Mouse (Mus musculus) kidney, adult 2 months (tissue): ENCODE measurements at regions not wholly inside any gene's neighbourhood (a gene's known extent, or its start where the extent isn't known, plus 50 kb on each side); places are given as distances from the start of the nearest gene placed in this dataset.
"Not testable (repeated sequence)": the region's sequence is repeated elsewhere in the genome, so short reads cannot be mapped to it uniquely, and the experiment has no call there.

ENCODE experiments used
- DNase-seq: peaks from one replicate; pipeline ENCODE4 v3.0.0; 2021
- H3K27ac ChIP-seq: fragments of 200-500 bp; 2 replicates; pipeline ENCODE4 v1.5.1; 2012; ENCODE audit warnings: low read depth, low read length, control low read depth, inconsistent platforms; ENCODE audit not compliant: insufficient read depth
- H3K27me3 ChIP-seq: fragments of 200-500 bp; replicated peaks from 2 replicates; pipeline ENCODE4 v1.6.1; 2012; ENCODE audit warnings: mild to moderate bottlenecking, moderate library complexity, low read length, inconsistent platforms; ENCODE audit not compliant: control insufficient read depth, insufficient read depth
- H3K36me3 ChIP-seq: fragments of 200-500 bp; 2 replicates; pipeline ENCODE4 v1.6.1; 2012; ENCODE audit warnings: mild to moderate bottlenecking, moderate library complexity, low read length, inconsistent platforms; ENCODE audit not compliant: control insufficient read depth, insufficient read depth
- H3K4me1 ChIP-seq: fragments of 200-500 bp; 2 replicates; pipeline ENCODE4 v1.6.1; 2011; ENCODE audit warnings: low read length; ENCODE audit not compliant: control insufficient read depth, insufficient read depth
- H3K4me3 ChIP-seq: fragments of 200-500 bp; 2 replicates; pipeline ENCODE4 v1.5.1; 2011; ENCODE audit warnings: mild to moderate bottlenecking, low read depth, low read length, control low read depth; ENCODE audit not compliant: insufficient read depth
- CTCF ChIP-seq: fragments of 200-500 bp; conservative IDR thresholded peaks from 2 replicates; pipeline ENCODE4 v1.5.1; 2011; ENCODE audit warnings: low read depth, mild to moderate bottlenecking, control low read depth, low read length, moderate library complexity, mixed read lengths; ENCODE audit not compliant: insufficient read depth, insufficient read length
- POLR2A ChIP-seq: fragments of 200-500 bp; IDR thresholded peaks from one replicate; pipeline ENCODE4 v1.6.1; 2011; ENCODE audit warnings: low read depth, low read length, control low read depth
- WGBS: fragments of 180-500 bp; shearing (Covaris S2); methylation state at CpG from one replicate; pipeline ENCODE4 v1.1.7; 2018; 5-methylcytosine and 5-hydroxymethylcytosine counted together

DNA sequence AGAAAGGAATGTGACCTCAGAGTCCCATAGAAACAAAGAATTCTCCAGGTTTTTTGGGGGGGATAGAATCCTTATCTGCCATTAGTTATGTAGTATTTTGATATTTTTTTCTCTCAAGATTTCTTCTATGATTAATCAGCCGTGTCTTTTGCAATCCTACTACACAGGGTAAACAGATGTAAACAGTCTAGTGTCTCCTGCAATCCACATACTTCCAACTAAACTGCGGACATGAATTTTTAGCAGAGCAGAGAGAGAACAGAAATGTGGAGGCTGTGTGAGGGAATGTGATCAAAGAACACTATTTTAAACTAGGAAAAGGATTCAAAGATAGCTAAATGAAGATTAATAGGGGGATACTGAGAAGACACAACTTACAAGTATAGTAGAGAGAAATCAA is 1026.2 kb downstream of the Adgrl3 start:
- no peak for DNase-seq
- Histone ChIP-seq H3K27ac (no peak overlapping the region), H3K4me3 (no peak overlapping the region), H3K36me3 (no peaks in the 10 kb centered on the region), H3K4me1 (no peaks in the 10 kb centered on the region), H3K27me3 (no peaks in the 10 kb centered on the region)
- TF ChIP-seq CTCF (no peak), POLR2A (no peak)
- WGBS, result 70% methylated on average over 2 of the region's 2 CpGs

DNA sequence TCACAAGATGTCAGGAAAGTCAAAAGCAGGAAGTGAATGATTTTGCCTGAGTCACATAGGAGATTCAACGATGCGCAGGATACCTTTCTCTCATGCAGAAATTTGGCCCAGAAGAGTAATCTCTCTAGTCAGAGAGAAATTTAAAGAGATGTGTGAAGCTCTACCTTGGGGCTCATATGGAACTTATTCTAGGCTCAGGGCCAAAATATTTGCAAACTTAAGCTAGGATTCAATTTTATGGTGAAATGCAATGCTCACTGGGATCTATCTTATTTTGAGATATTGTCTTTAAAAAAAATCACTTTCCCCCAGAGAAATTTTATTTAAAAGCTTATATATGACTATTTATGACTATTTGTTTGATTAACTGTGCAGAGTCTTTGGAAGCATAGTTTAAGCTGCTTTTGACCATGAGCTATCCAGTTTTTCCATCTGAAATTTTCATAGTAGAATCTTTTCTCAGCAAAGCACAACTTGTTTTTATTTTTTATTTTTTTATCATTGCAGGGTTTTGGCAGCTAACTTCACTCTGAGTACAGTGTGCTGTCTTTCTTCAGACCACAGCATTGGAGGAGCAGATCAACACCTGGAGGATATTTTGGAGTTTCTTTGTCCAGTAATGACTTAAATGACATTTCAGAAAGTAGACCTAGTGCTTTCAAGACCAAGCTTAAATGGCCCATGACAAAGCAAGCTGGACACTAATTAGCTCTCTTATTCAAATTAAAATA is 1039.3 kb downstream of the Adgrl3 start:
- H3K4me1 ChIP-seq, result no peaks in the 10 kb centered on the region
- H3K4me3 ChIP-seq, result no peak overlapping the region
- no peaks in the 10 kb centered on the region for H3K27me3 ChIP-seq
- no peak for DNase-seq
- TF ChIP-seq POLR2A, result no peak
- TF ChIP-seq CTCF, result no peak
- WGBS, result 87% methylated on average over 2 of the region's 2 CpGs
- no peaks in the 10 kb centered on the region for H3K36me3 ChIP-seq
- no peak overlapping the region for H3K27ac ChIP-seq

DNA sequence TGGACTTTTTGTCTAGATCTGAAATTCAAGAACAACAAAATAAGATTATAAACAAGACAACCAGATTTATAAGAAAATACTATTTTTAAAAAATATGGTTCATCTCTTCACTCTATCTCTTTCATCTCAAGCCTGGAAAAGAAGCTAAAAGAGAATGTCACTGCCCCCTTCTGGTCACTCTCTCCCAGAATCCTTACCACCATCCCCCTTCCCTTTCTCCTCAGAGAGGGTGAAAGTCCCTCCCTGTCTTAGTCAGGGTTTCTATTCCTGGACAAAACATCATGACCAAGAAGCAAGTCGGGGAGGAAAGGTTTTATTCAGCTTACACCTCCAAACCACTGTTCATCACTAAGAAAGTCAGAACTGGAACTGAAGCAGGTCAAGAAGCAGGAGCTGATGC is 1040.7 kb downstream of the Adgrl3 start:
- peak; percentile 25 for DNase-seq
- H3K4me1 ChIP-seq, result no peaks in the 10 kb centered on the region
- 31% methylated on average over 1 of the region's 1 CpGs for WGBS

DNA sequence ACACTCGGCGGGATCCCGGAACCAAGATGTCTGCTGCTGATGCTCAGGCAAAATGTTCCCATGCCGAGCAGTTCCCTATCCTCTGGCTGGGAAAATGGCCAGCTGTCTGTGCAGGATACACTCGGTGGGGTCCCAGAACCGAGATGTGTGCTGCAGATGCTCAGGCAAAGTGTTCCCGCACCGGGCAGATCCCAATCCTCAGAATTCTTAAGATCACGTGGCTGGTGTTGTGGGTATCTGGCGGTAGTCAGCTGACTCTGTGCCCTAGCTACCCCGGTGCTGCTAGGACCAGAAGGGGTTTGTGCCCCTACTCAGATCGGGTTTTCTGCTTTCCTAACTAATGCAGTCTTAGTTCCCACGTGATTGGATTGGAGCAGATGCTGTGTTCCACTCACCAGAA is 1049.3 kb downstream of the Adgrl3 start:
- not testable (repeated sequence) for DNase-seq, H3K27me3 ChIP-seq, H3K27ac ChIP-seq, H3K36me3 ChIP-seq, H3K4me1 ChIP-seq, H3K4me3 ChIP-seq
- 90% methylated on average over 13 of the region's 13 CpGs for WGBS

More for the DNA sequence above, 1040.7 kb downstream of the Adgrl3 start:
- H3K36me3 ChIP-seq, result no peaks in the 10 kb centered on the region
- H3K27me3 ChIP-seq, result no peaks in the 10 kb centered on the region
- TF ChIP-seq CTCF (0 out of 2 replicates have a peak, but pooled peaks have one; percentile 21), POLR2A (no peak)
- no peak overlapping the region for H3K4me3 ChIP-seq
- H3K27ac ChIP-seq, result no peak overlapping the region

DNA sequence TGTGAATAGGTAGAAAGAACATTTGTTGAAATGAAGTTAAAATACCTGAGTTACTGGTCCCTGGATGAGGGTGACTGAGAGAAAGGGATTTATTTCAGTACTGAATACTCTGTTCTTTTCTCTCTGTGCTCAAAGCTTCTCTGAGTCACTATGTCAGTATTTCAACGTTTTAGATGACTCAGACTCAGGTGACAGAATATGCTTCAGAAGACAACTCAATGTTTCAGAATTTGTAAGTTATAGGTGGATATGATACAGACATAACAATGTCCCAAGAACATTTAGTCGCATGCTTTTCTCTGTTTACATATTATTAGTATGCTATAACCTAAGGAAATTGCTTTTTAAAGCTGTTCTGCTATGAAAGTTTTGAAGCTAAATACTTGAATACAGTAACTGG is 1069.5 kb downstream of the Adgrl3 start:
- WGBS, result 73% methylated on average over 2 of the region's 2 CpGs
- H3K27me3 ChIP-seq, result no peaks in the 10 kb centered on the region
- H3K27ac ChIP-seq, result no peak overlapping the region
- TF ChIP-seq CTCF (no peak), POLR2A (no peak)
- DNase-seq, result no peak
- no peaks in the 10 kb centered on the region for H3K4me1 ChIP-seq
- no peaks in the 10 kb centered on the region for H3K36me3 ChIP-seq
- H3K4me3 ChIP-seq, result no peak overlapping the region

DNA sequence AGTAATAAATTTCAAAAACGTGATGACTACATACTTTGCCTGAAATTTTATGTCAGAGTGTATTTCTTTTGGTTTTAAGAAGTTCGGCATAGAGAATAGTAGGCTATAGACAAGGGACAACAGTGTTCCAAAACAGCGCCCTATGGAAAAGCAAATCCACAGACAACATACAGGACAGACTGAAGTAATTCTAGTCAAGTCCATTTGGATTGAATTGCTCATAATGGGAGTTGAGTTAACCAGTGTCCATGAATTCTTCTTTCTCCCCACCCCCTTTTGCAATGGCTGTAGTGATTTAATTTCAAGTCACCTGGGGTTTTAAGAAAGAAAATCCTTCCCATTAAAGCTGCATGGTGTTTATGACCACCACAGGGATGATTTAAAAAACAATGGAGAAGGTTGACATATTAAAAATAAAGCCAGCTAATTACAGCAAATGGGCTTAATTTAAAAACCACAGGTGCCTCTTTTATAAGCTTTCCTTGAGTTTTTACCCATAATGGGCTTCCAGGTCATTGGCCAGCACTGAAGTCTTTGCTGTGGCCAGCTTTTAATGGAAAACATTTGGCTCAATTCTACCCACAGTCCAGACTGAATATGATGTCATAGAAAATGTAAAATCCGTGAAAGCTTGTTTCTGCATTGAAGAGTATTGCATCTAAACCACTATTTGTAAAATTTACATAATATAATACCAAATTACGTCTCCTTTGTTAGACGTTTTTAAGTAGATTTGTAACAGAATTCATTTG is 1083.3 kb downstream of the Adgrl3 start:
- DNase-seq, result no peak
- WGBS, result 85% methylated on average over 6 of the region's 6 CpGs
- Histone ChIP-seq H3K4me3 (no peak overlapping the region), H3K27me3 (no peaks in the 10 kb centered on the region), H3K36me3 (no peaks in the 10 kb centered on the region), H3K27ac (no peak overlapping the region), H3K4me1 (no peaks in the 10 kb centered on the region)
- TF ChIP-seq POLR2A, result no peak
- no peak for TF ChIP-seq CTCF

DNA sequence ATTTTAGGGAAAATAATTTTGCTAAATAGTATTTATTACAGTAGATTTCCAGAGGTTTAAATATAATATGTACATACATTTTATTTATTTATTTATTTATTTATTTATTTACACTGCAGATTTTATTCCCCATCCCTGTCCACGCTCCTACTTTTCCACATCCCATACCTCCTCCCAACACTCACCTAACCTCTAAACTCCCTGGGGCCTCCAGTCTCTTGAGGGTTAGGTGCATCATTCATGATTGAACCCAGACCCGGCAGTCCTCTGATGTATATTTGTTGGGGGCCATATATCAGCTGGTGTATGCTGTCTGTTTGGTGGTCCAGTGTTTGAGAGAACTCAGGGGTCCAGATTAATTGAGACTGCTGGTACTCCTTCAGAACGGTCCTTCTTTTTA is 1083.9 kb downstream of the Adgrl3 start:
- TF ChIP-seq POLR2A (no peak), CTCF (no peak)
- no peak overlapping the region for H3K27ac ChIP-seq
- no peaks in the 10 kb centered on the region for H3K36me3 ChIP-seq
- no peak overlapping the region for H3K4me3 ChIP-seq
- DNase-seq, result no peak
- no peaks in the 10 kb centered on the region for H3K27me3 ChIP-seq
- WGBS, result 88% methylated on average over 3 of the region's 3 CpGs
- H3K4me1 ChIP-seq, result no peaks in the 10 kb centered on the region
